Mouse (Mus musculus): ENCODE results near the gene Cdh9. TPM values are rescaled to one million over a fixed set of nuclear protein-coding genes. Genes with fewer than 3 reads are reported as not detected.

Gene Cdh9
- polyA plus RNA-seq, 1 experiment from 2014 or later = 0.14 TPM

- Histone ChIP-seq H3K36me3 (ENCODE audit: insufficient read depth, low read length) (no peaks in the 10 kb centered on the region), H3K27ac (ENCODE audit: low read length) (no peak overlapping the region), H3K27me3 (ENCODE audit: insufficient read depth, low read length) (no peaks in the 10 kb centered on the region), H3K9ac (replicated peaks; ENCODE audit: low read length) (no peak overlapping the region), H3K4me3 (ENCODE audit: low read length) (no peak overlapping the region), H3K9me3 (ENCODE audit: low read length) (no peaks in the 10 kb centered on the region), H3K4me2 (replicated peaks; ENCODE audit: low read depth, low read length) (no peak overlapping the region), H3K4me1 (ENCODE audit: insufficient read depth, low read length) (no peaks in the 10 kb centered on the region)
- no peak for ATAC-seq (ENCODE audit: low FRiP score, low TSS enrichment)
- WGBS = 79% methylated on average over 3 of the region's 3 CpGs
Measured at GRCm38 (mm10) chr15:16810787-16811186, 82.2 kb downstream of the Cdh9 start.

- no peaks in the 10 kb centered on the region for H3K4me1 ChIP-seq (ENCODE audit: insufficient read depth, low read length)
- WGBS = 81% methylated on average over 1 of the region's 1 CpGs
- no peaks in the 10 kb centered on the region for H3K9me3 ChIP-seq (ENCODE audit: low read length)
- no peak for ATAC-seq (ENCODE audit: low FRiP score, low TSS enrichment)
- H3K9ac ChIP-seq (replicated peaks; ENCODE audit: low read length) = no peak overlapping the region
- H3K36me3 ChIP-seq (ENCODE audit: insufficient read depth, low read length) = no peaks in the 10 kb centered on the region
- no peak overlapping the region for H3K4me2 ChIP-seq (replicated peaks; ENCODE audit: low read depth, low read length)
- H3K4me3 ChIP-seq (ENCODE audit: low read length) = no peak overlapping the region
- no peak overlapping the region for H3K27ac ChIP-seq (ENCODE audit: low read length)
- H3K27me3 ChIP-seq (ENCODE audit: insufficient read depth, low read length) = no peaks in the 10 kb centered on the region
Measured at GRCm38 (mm10) chr15:16814035-16814434, 85.5 kb downstream of the Cdh9 start.

DNA sequence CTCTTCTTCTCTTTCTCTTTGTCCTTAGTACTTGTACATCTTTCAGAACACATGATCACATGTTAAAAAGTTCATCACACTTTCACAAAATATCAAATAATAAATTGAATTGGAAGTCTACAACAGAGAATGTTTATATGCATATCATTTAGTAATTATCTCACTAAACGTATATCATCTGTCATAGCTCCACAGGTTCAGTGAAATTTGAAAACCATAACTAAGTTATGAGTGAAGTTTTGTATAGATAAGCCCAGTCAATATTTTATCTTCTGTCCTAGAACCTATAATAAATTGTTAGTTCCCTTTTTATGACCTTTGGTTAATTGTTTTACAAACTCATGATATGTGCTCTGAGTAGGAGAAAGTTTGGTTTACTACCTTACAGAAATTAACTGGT lies 106.2 kb downstream of the Cdh9 start:
- Histone ChIP-seq H3K27ac (ENCODE audit: low read length) (no peak overlapping the region), H3K4me2 (replicated peaks; ENCODE audit: low read depth, low read length) (no peak overlapping the region), H3K9me3 (ENCODE audit: low read length) (no peaks in the 10 kb centered on the region), H3K4me3 (ENCODE audit: low read length) (no peak overlapping the region), H3K4me1 (ENCODE audit: insufficient read depth, low read length) (no peaks in the 10 kb centered on the region), H3K9ac (replicated peaks; ENCODE audit: low read length) (no peak overlapping the region), H3K27me3 (ENCODE audit: insufficient read depth, low read length) (no peaks in the 10 kb centered on the region), H3K36me3 (ENCODE audit: insufficient read depth, low read length) (no peaks in the 10 kb centered on the region)
- ATAC-seq (ENCODE audit: low FRiP score, low TSS enrichment) = no peak
- 94% methylated on average over 1 of the region's 1 CpGs for WGBS

- no peak overlapping the region for H3K4me2 ChIP-seq (replicated peaks; ENCODE audit: low read depth, low read length)
- no peak overlapping the region for H3K27ac ChIP-seq (ENCODE audit: low read length)
- 85% methylated on average over 3 of the region's 3 CpGs for WGBS
- H3K4me1 ChIP-seq (ENCODE audit: insufficient read depth, low read length) = no peaks in the 10 kb centered on the region
- H3K4me3 ChIP-seq (ENCODE audit: low read length) = no peak overlapping the region
- H3K9ac ChIP-seq (replicated peaks; ENCODE audit: low read length) = no peak overlapping the region
- no peaks in the 10 kb centered on the region for H3K9me3 ChIP-seq (ENCODE audit: low read length)
- H3K27me3 ChIP-seq (ENCODE audit: insufficient read depth, low read length) = no peaks in the 10 kb centered on the region
- no peaks in the 10 kb centered on the region for H3K36me3 ChIP-seq (ENCODE audit: insufficient read depth, low read length)
- no peak for ATAC-seq (ENCODE audit: low FRiP score, low TSS enrichment)
Measured at GRCm38 (mm10) chr15:16882542-16882941, 154.0 kb downstream of the Cdh9 start.

- no peak for ATAC-seq (ENCODE audit: low FRiP score, low TSS enrichment)
- H3K36me3 ChIP-seq (ENCODE audit: insufficient read depth, low read length) = no peaks in the 10 kb centered on the region
- H3K9ac ChIP-seq (replicated peaks; ENCODE audit: low read length) = no peak overlapping the region
- H3K27me3 ChIP-seq (ENCODE audit: insufficient read depth, low read length) = no peaks in the 10 kb centered on the region
- H3K27ac ChIP-seq (ENCODE audit: low read length) = no peak overlapping the region
- WGBS = 89% methylated on average over 1 of the region's 1 CpGs
- no peaks in the 10 kb centered on the region for H3K4me1 ChIP-seq (ENCODE audit: insufficient read depth, low read length)
- H3K4me2 ChIP-seq (replicated peaks; ENCODE audit: low read depth, low read length) = no peak overlapping the region
- H3K9me3 ChIP-seq (ENCODE audit: low read length) = no peaks in the 10 kb centered on the region
- H3K4me3 ChIP-seq (ENCODE audit: low read length) = no peak overlapping the region
Measured at GRCm38 (mm10) chr15:16896674-16897073, 168.1 kb downstream of the Cdh9 start.
